Mouse (Mus musculus) myocyte (in vitro differentiated cells): Measurements from ENCODE around the gene Gsg1l. TPM values are rescaled to one million over a fixed set of nuclear protein-coding genes. Genes with fewer than 3 reads are reported as not detected.
A peak's percentile ranks its signal among the peaks of the same experiment; 100 is the strongest.

Experiments used
- H3K27me3 ChIP-seq: one replicate; pipeline ENCODE4 v1.6.1; 2011; ENCODE audit not compliant: control insufficient read depth, insufficient read depth, insufficient read length
- H3K36me3 ChIP-seq: one replicate; pipeline ENCODE4 v1.6.1; 2011; ENCODE audit not compliant: control insufficient read depth, insufficient read depth
- H3K4me2 ChIP-seq: one replicate; pipeline ENCODE4 v1.6.1; 2011; ENCODE audit warnings: low read depth, control low read depth
- H3K4me3 ChIP-seq: one replicate; pipeline ENCODE4 v1.5.1; 2011; ENCODE audit warnings: mild to moderate bottlenecking, control low read depth, moderate library complexity
- H3K79me2 ChIP-seq: one replicate; pipeline ENCODE4 v1.6.1; 2011; ENCODE audit not compliant: control insufficient read depth, insufficient read depth
- H3ac ChIP-seq: one replicate; pipeline ENCODE4 v1.6.1; 2011; ENCODE audit not compliant: control insufficient read depth, insufficient read length
- CEBPB ChIP-seq: IDR thresholded peaks from 2 replicates; pipeline ENCODE4 v1.6.1; 2011; ENCODE audit warnings: mild to moderate bottlenecking, moderate library complexity; ENCODE audit not compliant: poor library complexity, insufficient read depth, severe bottlenecking
- E2F4 ChIP-seq: IDR thresholded peaks from one replicate; pipeline ENCODE4 v1.6.1; 2011; ENCODE audit warnings: mild to moderate bottlenecking, control low read depth, moderate library complexity; ENCODE audit not compliant: insufficient read depth
- MAX ChIP-seq: IDR thresholded peaks from one replicate; pipeline ENCODE4 v1.6.1; 2011; ENCODE audit warnings: low read depth, mild to moderate bottlenecking, control low read depth
- MYOD1 ChIP-seq, 3 experiments: IDR thresholded peaks; one replicate each; pipeline ENCODE4 v1.6.1; 2011; ENCODE audit warnings: control low read depth in 2 of 3, low read depth in 2 of 3, mild to moderate bottlenecking in 2 of 3, moderate library complexity in 1 of 3; ENCODE audit not compliant: insufficient read length in 2 of 3, control insufficient read depth in 1 of 3
- MYOG ChIP-seq, 3 experiments: IDR thresholded peaks; one replicate each; pipeline ENCODE4 v1.6.1; 2011; ENCODE audit warnings: control low read depth in 2 of 3, low read depth in 2 of 3, mild to moderate bottlenecking in 2 of 3; ENCODE audit not compliant: insufficient read length in 2 of 3, control insufficient read depth in 1 of 3, insufficient read depth in 1 of 3
- POLR2A ChIP-seq: IDR thresholded peaks from one replicate; pipeline ENCODE4 v1.6.1; 2011; ENCODE audit warnings: low read depth, mild to moderate bottlenecking, control low read depth, moderate library complexity; ENCODE audit not compliant: insufficient read length
- POLR2AphosphoS2 ChIP-seq: IDR thresholded peaks from one replicate; pipeline ENCODE4 v1.6.1; 2011; ENCODE audit warnings: low read depth, control low read depth; ENCODE audit not compliant: insufficient read length
- REST ChIP-seq: IDR thresholded peaks from one replicate; pipeline ENCODE4 v1.6.1; 2011; ENCODE audit warnings: mild to moderate bottlenecking, control low read depth, moderate library complexity; ENCODE audit not compliant: insufficient read depth, insufficient read length
- SRF ChIP-seq: IDR thresholded peaks from one replicate; pipeline ENCODE4 v1.6.1; 2011; ENCODE audit warnings: low read depth; ENCODE audit not compliant: control insufficient read depth, insufficient read length
- TCF12 ChIP-seq: IDR thresholded peaks from one replicate; pipeline ENCODE4 v1.6.1; 2011; ENCODE audit warnings: mild to moderate bottlenecking, control low read depth; ENCODE audit not compliant: poor library complexity, insufficient read depth, severe bottlenecking
- TCF3 ChIP-seq: IDR thresholded peaks from one replicate; pipeline ENCODE4 v1.6.1; 2011; ENCODE audit warnings: low read depth, control low read depth; ENCODE audit not compliant: insufficient read length
- USF1 ChIP-seq: IDR thresholded peaks from one replicate; pipeline ENCODE4 v1.6.1; 2011; ENCODE audit warnings: low read depth, mild to moderate bottlenecking, control low read depth, moderate library complexity
- polyA plus RNA-seq: library from polyadenylated mRNA; unstranded; fragments of >200 nt; fragmentation: generic; extraction: Trizol; gene quantifications from one replicate; pipeline ENCODE4 v1.2.1, GENCODE M21; 2012; ENCODE audit warnings: missing spikeins

The Gsg1l gene
- polyA plus RNA-seq, 1 experiment, result not detected

DNA sequence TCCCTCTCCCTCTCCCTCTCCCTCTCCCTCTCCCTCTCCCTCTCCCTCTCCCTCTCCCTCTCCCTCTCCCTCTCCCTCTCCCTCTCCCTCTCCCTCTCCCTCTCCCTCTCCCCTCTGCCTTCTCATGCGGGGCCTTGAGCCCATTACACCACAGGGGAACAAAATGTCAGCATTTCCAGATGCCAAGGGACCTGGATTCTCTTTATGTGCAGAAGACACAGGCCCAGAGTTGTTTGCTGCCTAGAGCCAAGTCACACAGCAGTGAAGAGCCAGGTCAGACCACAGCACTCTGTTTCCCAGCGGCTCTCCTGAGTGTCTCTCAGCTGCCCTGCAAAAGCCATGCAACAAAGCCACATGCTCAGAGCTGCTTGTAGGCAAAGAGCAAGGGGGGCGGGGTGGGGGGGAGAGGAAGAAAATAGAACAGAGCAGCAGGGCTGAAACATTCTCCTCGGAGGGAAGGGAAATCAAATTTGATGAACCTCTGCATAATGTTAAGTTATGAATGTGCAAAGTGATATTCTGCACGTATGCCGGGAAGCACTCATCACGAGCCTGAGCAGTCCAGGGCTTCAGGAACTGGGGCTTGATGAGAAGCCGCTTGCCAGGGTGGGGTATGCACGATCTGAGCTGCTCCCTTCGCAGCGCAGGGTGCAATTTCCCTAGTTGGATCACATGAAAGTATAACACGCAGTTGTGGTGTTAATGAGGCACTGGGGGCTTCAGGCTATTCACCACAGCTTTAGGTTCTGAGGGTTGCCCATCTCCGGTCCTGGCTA is 181.6 kb downstream of the Gsg1l start:
- Histone ChIP-seq H3K79me2 (no peaks in the 10 kb centered on the region), H3K4me2 (no peak overlapping the region), H3K27me3 (peaks cover 9% of the 10 kb centered on the region), H3K36me3 (no peaks in the 10 kb centered on the region), H3ac (no peak overlapping the region), H3K4me3 (no peak overlapping the region)
- TF ChIP-seq SRF, result no peak
- TF ChIP-seq CEBPB, result no peak
- no peak for TF ChIP-seq REST
- no peak for TF ChIP-seq E2F4
- TF ChIP-seq POLR2A, result no peak
- TF ChIP-seq USF1, result no peak
- no peak for TF ChIP-seq MYOG (IDR thresholded peaks at IDR 0.05; ENCODE audit: control insufficient read depth in 1 of 3, insufficient read depth in 1 of 3, insufficient read length in 2 of 3, low read depth in 2 of 3)
- TF ChIP-seq POLR2AphosphoS2, result no peak
- TF ChIP-seq MYOD1 (IDR thresholded peaks at IDR 0.05; ENCODE audit: control insufficient read depth in 1 of 3, insufficient read length in 2 of 3, low read depth in 2 of 3), result no peak
- TF ChIP-seq TCF12, result no peak
- no peak for TF ChIP-seq TCF3
- no peak for TF ChIP-seq MAX

DNA sequence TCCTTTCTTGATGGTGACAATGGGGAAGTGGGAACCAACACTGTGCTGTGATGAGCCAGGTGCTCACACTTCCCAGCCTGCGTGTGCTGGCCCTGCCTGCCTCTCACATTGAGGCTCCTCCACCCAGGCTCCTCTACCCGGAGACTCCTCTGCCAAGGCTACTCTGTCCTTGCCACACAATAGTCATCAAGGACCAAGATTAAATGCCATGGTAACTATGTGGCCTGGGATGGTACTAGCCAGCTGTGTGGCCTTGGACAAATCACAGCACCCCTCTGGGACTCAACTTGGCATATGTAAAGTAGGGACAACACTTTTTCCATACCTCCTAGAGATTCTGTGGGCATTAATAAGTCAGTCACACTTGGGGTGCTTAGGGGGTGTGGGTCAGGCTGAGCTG is 182.3 kb downstream of the Gsg1l start:
- H3K4me3 ChIP-seq, result no peak overlapping the region
- H3ac ChIP-seq, result no peak overlapping the region
- H3K4me2 ChIP-seq, result no peak overlapping the region
- H3K36me3 ChIP-seq, result no peaks in the 10 kb centered on the region
- TF ChIP-seq MYOG (IDR thresholded peaks at IDR 0.05; ENCODE audit: control insufficient read depth in 1 of 3, insufficient read depth in 1 of 3, insufficient read length in 2 of 3, low read depth in 2 of 3), result no peak
- no peak for TF ChIP-seq MYOD1 (IDR thresholded peaks at IDR 0.05; ENCODE audit: control insufficient read depth in 1 of 3, insufficient read length in 2 of 3, low read depth in 2 of 3)
- no peak for TF ChIP-seq CEBPB
- no peak for TF ChIP-seq TCF3
- no peak for TF ChIP-seq POLR2A
- TF ChIP-seq E2F4, result no peak
- no peak for TF ChIP-seq USF1
- TF ChIP-seq POLR2AphosphoS2, result no peak
- no peak for TF ChIP-seq REST
- TF ChIP-seq MAX, result no peak
- TF ChIP-seq SRF, result no peak
- TF ChIP-seq TCF12, result no peak
- H3K27me3 ChIP-seq, result peaks cover 9% of the 10 kb centered on the region
- H3K79me2 ChIP-seq, result no peaks in the 10 kb centered on the region

DNA sequence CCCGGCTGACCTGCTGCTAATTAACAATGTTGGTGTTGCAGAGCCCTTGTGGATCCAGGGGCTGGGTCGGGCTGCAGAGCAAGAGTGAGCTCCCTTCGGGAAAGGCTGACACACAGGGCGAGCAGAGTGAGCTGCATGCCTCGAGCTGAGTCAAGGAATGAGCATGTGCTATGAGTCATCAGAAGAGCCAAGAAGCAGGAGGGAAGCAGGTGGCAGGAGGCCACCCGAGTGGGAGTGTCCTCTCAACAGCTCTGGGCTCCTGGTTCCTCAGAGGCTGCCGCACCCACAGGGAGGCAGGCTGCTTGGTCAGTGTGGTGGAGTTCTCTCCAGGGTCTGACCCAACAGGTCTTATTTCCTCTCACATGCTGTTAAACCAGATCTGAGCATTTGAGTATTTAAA is 183.2 kb downstream of the Gsg1l start:
- H3K4me3 ChIP-seq, result no peak overlapping the region
- peak overlapping the region; percentile 38 for H3K4me2 ChIP-seq
- H3K27me3 ChIP-seq, result peaks cover 11% of the 10 kb centered on the region
- no peaks in the 10 kb centered on the region for H3K36me3 ChIP-seq
- H3K79me2 ChIP-seq, result no peaks in the 10 kb centered on the region
- TF ChIP-seq REST (no peak), USF1 (no peak), TCF12 (peak; percentile 30), SRF (no peak), MYOG (IDR thresholded peaks at IDR 0.05; ENCODE audit: control insufficient read depth in 1 of 3, insufficient read depth in 1 of 3, insufficient read length in 2 of 3, low read depth in 2 of 3) (peak; percentile 40 to 96 (median 68)), MAX (peak; percentile 82), TCF3 (peak; percentile 25), POLR2AphosphoS2 (no peak), E2F4 (no peak), MYOD1 (IDR thresholded peaks at IDR 0.05; ENCODE audit: control insufficient read depth in 1 of 3, insufficient read length in 2 of 3, low read depth in 2 of 3) (peak; percentile 18 to 96 (median 94)), CEBPB (no peak), POLR2A (no peak)
- no peak overlapping the region for H3ac ChIP-seq

DNA sequence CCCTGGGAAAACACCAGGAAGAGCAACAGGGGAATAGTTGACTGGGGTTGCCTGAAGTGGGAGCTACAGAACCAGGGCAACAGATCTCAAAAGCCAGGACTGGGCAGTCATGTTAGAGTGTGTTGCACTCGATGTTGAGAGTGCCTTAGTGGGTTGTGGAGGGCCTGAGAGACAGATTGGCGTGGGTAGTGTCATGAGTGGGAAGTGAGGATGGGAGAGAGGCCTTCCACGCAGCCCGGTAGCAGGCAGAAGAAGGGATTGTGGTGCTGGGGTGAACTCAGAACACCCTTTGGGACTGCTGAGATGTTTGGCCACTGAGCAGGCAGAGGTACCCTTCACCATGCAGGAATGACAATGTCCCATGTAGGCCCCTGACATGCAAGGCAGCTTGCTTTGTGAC is 185.2 kb downstream of the Gsg1l start:
- TF ChIP-seq MYOD1 (IDR thresholded peaks at IDR 0.05; ENCODE audit: control insufficient read depth in 1 of 3, insufficient read length in 2 of 3, low read depth in 2 of 3), result no peak
- TF ChIP-seq POLR2A, result no peak
- TF ChIP-seq CEBPB, result no peak
- TF ChIP-seq USF1, result no peak
- no peak for TF ChIP-seq MYOG (IDR thresholded peaks at IDR 0.05; ENCODE audit: control insufficient read depth in 1 of 3, insufficient read depth in 1 of 3, insufficient read length in 2 of 3, low read depth in 2 of 3)
- no peak for TF ChIP-seq SRF
- no peak for TF ChIP-seq POLR2AphosphoS2
- TF ChIP-seq TCF3, result no peak
- no peak for TF ChIP-seq REST
- TF ChIP-seq E2F4, result no peak
- TF ChIP-seq TCF12, result no peak
- TF ChIP-seq MAX, result no peak
- no peak overlapping the region for H3ac ChIP-seq
- no peaks in the 10 kb centered on the region for H3K36me3 ChIP-seq
- no peak overlapping the region for H3K4me2 ChIP-seq
- H3K79me2 ChIP-seq, result no peaks in the 10 kb centered on the region
- peaks cover 30% of the 10 kb centered on the region for H3K27me3 ChIP-seq
- no peak overlapping the region for H3K4me3 ChIP-seq
